Mouse (Mus musculus) heart, postnatal 36 days (tissue): ENCODE measurements around the gene Dact2. TPM values are rescaled to one million over a fixed set of nuclear protein-coding genes. Genes with fewer than 3 reads are reported as not detected.

ENCODE experiments used
- total RNA-seq, 2 experiments: library from RNA; stranded (reverse); gene quantifications; 2 replicates each; pipeline ENCODE4 v1.2.3; 2021

Gene Dact2
- total RNA-seq, 2 experiments from 2014 or later: 1.0 to 1.7 TPM

Other genes starting within 250 kb of the Dact2 start
- not detected for gene Gm7356, start 200.6 kb downstream of the Dact2 start, total RNA-seq
- gene Gm7358, start 144.8 kb downstream of the Dact2 start, total RNA-seq: not detected
- gene Smoc2, start 75.2 kb upstream of the Dact2 start, total RNA-seq: 10 to 100 TPM; 46.5 to 54.3 TPM